Mouse (Mus musculus) kidney, adult 2 months (tissue): Measurements from ENCODE around the gene Kank2. TPM values are rescaled to one million over a fixed set of nuclear protein-coding genes. Genes with fewer than 3 reads are reported as not detected.
"Not testable (repeated sequence)": the region's sequence is repeated elsewhere in the genome, so short reads cannot be mapped to it uniquely, and the experiment has no call there.

Experiments
- DNase-seq: peaks from one replicate; pipeline ENCODE4 v3.0.0; 2021
- H3K27ac ChIP-seq: fragments of 200-500 bp; 2 replicates; pipeline ENCODE4 v1.5.1; 2012; ENCODE audit warnings: low read depth, low read length, control low read depth, inconsistent platforms; ENCODE audit not compliant: insufficient read depth
- H3K27me3 ChIP-seq: fragments of 200-500 bp; replicated peaks from 2 replicates; pipeline ENCODE4 v1.6.1; 2012; ENCODE audit warnings: mild to moderate bottlenecking, moderate library complexity, low read length, inconsistent platforms; ENCODE audit not compliant: control insufficient read depth, insufficient read depth
- H3K36me3 ChIP-seq: fragments of 200-500 bp; 2 replicates; pipeline ENCODE4 v1.6.1; 2012; ENCODE audit warnings: mild to moderate bottlenecking, moderate library complexity, low read length, inconsistent platforms; ENCODE audit not compliant: control insufficient read depth, insufficient read depth
- H3K4me1 ChIP-seq: fragments of 200-500 bp; 2 replicates; pipeline ENCODE4 v1.6.1; 2011; ENCODE audit warnings: low read length; ENCODE audit not compliant: control insufficient read depth, insufficient read depth
- H3K4me3 ChIP-seq: fragments of 200-500 bp; 2 replicates; pipeline ENCODE4 v1.5.1; 2011; ENCODE audit warnings: mild to moderate bottlenecking, low read depth, low read length, control low read depth; ENCODE audit not compliant: insufficient read depth
- CTCF ChIP-seq: fragments of 200-500 bp; conservative IDR thresholded peaks from 2 replicates; pipeline ENCODE4 v1.5.1; 2011; ENCODE audit warnings: low read depth, mild to moderate bottlenecking, control low read depth, low read length, moderate library complexity, mixed read lengths; ENCODE audit not compliant: insufficient read depth, insufficient read length
- POLR2A ChIP-seq: fragments of 200-500 bp; IDR thresholded peaks from one replicate; pipeline ENCODE4 v1.6.1; 2011; ENCODE audit warnings: low read depth, low read length, control low read depth
- WGBS: fragments of 180-500 bp; shearing (Covaris S2); methylation state at CpG from one replicate; pipeline ENCODE4 v1.1.7; 2018; 5-methylcytosine and 5-hydroxymethylcytosine counted together
- polyA plus RNA-seq: library from polyadenylated mRNA; depleted of rRNA; stranded (reverse); fragments of >200 nt; gene quantifications from 2 replicates; pipeline ENCODE4 v1.2.3, GENCODE M21; 2012

Gene Kank2
- polyA plus RNA-seq, 1 experiment: 21.8 TPM

DNA sequence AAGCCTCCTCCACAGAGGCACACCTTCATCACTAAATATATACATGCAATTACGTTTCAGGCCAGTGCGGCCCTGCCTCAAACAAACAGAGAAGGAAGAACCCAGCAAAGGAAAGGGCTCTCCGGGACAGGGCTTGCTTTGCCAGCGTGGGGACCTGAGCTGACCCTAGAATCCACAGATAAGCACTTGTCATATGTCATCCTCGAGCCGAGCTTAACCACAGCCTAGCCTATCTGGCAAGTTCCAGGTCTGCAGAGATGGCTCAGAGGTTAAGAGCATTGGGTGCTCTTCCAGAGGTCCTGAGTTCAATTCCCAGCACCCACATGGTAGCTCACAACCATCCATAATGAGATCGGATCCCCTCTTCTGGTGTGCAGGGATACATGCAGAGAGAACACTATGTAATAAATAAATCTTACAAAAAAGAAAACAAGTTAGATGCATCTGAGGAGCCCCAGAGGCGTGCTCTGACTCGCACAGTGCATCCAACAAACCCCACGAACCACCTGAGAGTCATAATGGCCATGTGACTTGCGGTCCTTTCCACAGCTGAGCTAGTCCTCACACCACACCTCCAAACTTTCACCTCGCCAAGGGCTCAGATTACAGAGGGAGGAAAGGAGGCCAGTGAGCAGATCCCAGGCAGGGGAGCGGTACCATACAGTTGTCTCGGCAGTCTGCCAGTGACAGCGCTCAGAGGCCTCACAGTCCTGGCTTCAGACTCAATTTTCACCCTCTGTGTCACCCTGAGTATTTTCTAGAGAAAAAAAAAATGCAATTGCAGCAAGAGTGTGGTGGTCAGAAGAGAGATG is 16.7 kb downstream of the Kank2 start:
- H3K27me3 ChIP-seq: no peaks in the 10 kb centered on the region
- H3K4me1 ChIP-seq: no peaks in the 10 kb centered on the region
- H3K36me3 ChIP-seq: peaks cover 2% of the 10 kb centered on the region; the same call in 1 of the 2 replicates
- TF ChIP-seq CTCF: no peak
- TF ChIP-seq POLR2A: no peak
- 70% methylated on average over 15 of the region's 15 CpGs for WGBS
- H3K27ac ChIP-seq: no peak overlapping the region
- no peak overlapping the region for H3K4me3 ChIP-seq
- DNase-seq: no peak

DNA sequence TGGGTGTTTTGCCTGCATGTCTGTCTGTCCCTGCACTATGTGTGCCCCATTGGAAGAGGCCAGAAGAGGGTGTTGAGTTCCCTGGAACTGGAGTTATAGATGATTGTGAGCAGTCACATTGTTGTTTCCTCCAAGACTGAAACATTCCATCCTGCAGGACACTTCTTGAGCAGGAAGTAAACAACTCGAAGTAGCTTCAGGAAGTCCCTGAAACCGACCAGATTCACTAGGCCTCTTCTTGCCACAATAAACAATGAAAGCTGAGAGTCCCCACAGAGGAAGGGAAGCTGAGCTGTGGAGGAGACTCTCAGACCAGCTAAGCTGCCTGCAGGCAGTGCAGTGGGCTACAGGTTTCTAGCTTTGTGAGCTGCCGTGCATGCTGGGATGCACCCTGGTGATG is 20.8 kb downstream of the Kank2 start:
- no peak for TF ChIP-seq CTCF
- no peak for TF ChIP-seq POLR2A
- no peaks in the 10 kb centered on the region for H3K4me1 ChIP-seq
- H3K27me3 ChIP-seq: no peaks in the 10 kb centered on the region
- no peak for DNase-seq
- no peak overlapping the region for H3K4me3 ChIP-seq
- H3K36me3 ChIP-seq: peaks cover 3% of the 10 kb centered on the region; the same call in 1 of the 2 replicates
- 89% methylated on average over 3 of the region's 3 CpGs for WGBS
- H3K27ac ChIP-seq: no peak overlapping the region

DNA sequence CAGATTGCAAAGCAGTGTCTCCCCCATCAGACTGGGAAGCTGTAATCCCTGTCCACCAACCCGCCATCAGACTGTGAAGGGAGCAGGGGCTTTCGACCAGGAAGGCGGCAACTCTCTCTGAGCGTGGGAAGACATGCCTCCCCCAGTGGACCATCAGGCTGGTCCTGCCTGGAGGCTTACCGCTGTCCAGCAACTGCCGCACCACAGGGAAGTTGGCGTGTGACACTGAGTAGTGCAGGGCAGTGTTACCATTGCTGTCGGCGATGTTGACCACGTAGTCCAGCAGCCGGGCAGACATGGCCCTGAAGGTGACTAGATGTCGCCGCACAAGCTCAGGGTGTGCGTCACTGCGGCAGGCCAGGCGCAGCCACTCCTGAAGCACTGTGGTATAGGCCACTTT is 24.2 kb downstream of the Kank2 start:
- no peaks in the 10 kb centered on the region for H3K4me1 ChIP-seq
- H3K27me3 ChIP-seq: no peaks in the 10 kb centered on the region
- H3K27ac ChIP-seq: no peak overlapping the region
- no peak for DNase-seq
- TF ChIP-seq POLR2A: no peak
- TF ChIP-seq CTCF: no peak
- 91% methylated on average over 16 of the region's 16 CpGs for WGBS
- no peak overlapping the region for H3K4me3 ChIP-seq
- peaks cover 3% of the 10 kb centered on the region; the same call in 1 of the 2 replicates for H3K36me3 ChIP-seq

DNA sequence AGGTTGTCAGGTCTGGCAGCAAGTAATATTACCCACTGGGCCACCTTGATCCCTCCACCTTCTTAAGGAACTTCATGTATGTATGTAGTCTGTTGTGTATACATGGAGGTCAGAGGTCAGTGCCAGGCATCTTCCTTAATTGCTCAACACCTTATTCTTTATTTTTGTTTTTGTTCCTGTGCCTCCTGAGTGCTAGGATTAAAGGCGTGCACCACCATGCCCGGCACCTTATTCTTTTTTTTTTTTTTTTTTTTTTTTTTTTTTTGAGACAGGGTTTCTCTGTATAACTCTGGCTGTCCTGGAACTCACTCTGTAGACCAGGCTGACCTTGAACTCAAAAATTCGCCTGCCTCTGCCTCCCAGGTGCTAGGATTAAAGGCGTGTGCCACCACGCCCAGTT is 25.1 kb downstream of the Kank2 start:
- H3K36me3 ChIP-seq, H3K27ac ChIP-seq, H3K4me3 ChIP-seq, H3K27me3 ChIP-seq, H3K4me1 ChIP-seq, DNase-seq: not testable (repeated sequence)
- 79% methylated on average over 5 of the region's 5 CpGs for WGBS

DNA sequence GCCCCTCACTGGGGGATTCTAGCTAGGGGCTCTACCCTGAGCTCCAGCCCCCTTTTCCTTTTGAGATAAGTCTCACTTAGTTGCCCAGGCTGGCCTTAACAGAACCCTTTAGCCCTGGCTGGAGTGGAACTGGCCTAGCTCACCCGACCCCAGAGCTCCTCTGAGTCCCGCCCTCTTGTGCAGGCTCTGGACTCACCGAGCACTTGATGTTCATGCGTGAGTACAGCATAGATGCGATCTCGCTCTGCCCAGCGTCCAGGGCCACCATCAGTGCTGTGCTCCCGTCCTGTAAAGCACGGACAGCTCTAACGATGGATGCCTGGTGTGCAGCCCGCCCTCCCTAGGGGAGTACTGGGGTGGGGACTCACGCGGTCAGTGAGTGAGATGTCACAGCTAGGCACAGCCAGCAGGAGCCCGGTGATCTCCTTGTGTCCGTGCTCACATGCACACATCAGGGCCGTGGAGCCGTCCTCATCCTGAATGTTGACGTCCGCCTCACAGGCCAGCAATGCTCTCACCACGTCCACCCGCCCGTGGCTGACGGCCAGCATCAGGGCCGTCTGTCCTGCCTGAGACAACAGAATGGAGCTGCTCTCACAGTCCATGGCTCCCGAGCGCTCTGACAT is 28.9 kb downstream of the Kank2 start:
- Histone ChIP-seq H3K27ac (peak overlapping the region; percentile 24; the same call in 1 of the 2 replicates), H3K36me3 (0 out of 2 replicates have a peak, but pooled peaks cover 2% of the 10 kb centered on the region)

DNA sequence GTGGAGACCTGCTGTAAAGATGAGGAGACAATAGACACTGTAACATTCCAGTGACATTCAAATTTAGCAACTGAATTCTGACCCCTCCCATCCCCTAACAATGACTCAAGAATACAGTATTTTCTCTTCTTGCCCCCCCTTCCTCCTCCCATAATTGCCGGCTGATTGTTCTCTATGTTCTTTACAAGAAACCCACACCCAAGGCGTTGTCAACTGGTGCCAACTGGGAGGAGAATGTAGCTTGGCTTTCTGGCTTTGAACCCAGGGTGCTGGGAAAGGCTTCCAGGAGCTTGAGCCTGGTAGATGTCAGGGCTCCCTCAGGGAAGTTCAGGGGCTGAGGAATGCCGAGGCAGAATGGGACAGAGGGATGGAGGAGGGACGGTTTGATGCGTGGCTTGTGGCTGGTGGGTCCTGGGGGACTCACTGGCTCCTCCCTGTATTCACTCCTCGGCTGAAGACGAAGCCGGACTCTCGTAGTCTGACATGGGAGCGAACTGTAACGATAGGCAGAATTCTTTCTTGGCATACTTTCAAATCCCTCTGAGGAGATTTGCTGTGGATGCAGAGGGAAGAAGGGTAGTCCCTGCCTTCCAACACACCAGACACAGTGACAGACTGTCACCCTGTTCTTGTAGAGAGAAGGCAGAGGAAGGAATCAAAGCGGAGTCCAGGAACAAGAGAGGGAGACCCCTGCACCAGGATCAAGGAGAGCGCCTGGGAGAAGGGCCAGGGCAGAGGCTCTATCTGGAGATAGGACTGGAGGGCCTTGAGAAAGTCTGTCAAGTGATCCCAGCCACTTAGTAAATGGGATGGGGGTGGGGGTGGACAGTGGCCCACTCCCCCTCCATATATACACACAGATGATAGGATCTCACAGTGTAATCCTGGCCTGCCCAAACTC is 29.8 kb downstream of the Kank2 start:
- 67% methylated on average over 13 of the region's 13 CpGs for WGBS
- Histone ChIP-seq H3K4me3 (no peak overlapping the region), H3K36me3 (no peaks in the 10 kb centered on the region), H3K4me1 (no peaks in the 10 kb centered on the region; the same call in 1 of the 2 replicates), H3K27me3 (no peaks in the 10 kb centered on the region), H3K27ac (peak overlapping the region; percentile 42)
- peak; percentile 22 for DNase-seq
- TF ChIP-seq POLR2A: no peak
- no peak for TF ChIP-seq CTCF

More for the DNA sequence above, 28.9 kb downstream of the Kank2 start:
- WGBS: 75% methylated on average over 26 of the region's 26 CpGs
- Histone ChIP-seq H3K27me3 (no peaks in the 10 kb centered on the region), H3K4me1 (no peaks in the 10 kb centered on the region; the same call in 1 of the 2 replicates), H3K4me3 (no peak overlapping the region)
- TF ChIP-seq CTCF (no peak), POLR2A (no peak)
- DNase-seq: no peak

DNA sequence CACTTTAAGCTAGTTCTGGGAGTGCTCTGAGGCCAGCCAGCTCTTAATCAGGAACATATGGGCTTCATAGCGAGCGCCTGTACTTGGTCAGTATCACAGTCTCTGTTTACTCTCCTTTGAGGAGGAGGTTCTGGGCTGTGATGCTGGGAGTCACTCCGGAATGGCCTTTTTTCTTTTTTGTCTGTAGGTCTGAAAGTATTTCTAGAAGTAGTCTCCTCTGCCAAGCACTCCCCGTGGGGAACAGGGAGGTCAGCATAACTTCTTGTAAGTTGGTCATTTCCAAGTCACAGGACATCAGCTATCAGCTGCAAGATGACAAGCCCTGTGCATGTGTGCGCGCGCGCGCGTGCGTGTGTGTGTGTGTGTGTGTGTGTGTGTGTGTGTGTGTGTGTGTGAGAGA is 30.6 kb downstream of the Kank2 start:
- H3K27ac ChIP-seq: peak overlapping the region; percentile 42
- no peak overlapping the region for H3K4me3 ChIP-seq
- 81% methylated on average over 11 of the region's 11 CpGs for WGBS
- H3K4me1 ChIP-seq: no peaks in the 10 kb centered on the region; the same call in 1 of the 2 replicates
- DNase-seq: peak; percentile 51
- TF ChIP-seq CTCF (no peak), POLR2A (no peak)
- no peaks in the 10 kb centered on the region for H3K36me3 ChIP-seq
- no peaks in the 10 kb centered on the region for H3K27me3 ChIP-seq
